Mouse (Mus musculus) lung, postnatal 36 days (tissue): ENCODE data around the gene Pttg1.

Experiments
- DNase-seq: peaks from one replicate; pipeline ENCODE4 v3.0.0; 2022; ENCODE audit warnings: mixed read lengths

Pttg1 gene

DNA sequence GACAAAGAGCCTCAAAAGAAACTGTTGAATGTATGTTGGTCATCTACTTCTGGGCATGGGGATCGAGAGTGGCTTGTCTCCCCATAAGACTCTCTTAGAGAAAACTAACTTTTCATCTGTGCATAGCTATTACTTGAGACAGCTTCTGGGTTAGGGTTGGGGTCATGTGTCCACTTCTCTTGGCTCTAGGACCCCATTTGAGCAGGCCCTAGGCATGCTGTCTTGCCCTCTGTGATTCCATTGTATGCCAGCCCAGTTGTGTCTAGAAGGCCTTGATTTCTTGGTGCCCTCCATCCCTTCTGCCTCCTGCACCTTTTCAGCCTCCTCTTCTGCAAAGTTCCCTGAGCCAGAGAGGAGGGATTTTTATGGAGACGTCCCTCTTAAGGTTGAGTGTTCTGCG, 54.2 kb downstream of the Pttg1 start:
- no peak for DNase-seq
